Mouse (Mus musculus): ENCODE data around the gene Olfm2. TPM values are rescaled to one million over a fixed set of nuclear protein-coding genes. Genes with fewer than 3 reads are reported as not detected.
A peak's percentile ranks its signal among the peaks of the same experiment; 100 is the strongest.

Gene Olfm2
- total and polyA plus RNA-seq, 3 experiments, result 0.08 to 0.47 TPM; not detected in 1

- TF ChIP-seq SIN3A (IDR thresholded peaks at IDR 0.05; ENCODE audit: low read length) (peak; percentile 95; the same call in 1 of the 2 replicates), GABPA (IDR thresholded peaks at IDR 0.05; ENCODE audit: insufficient replicate concordance, low read depth, low read length) (no peak), TCF12 (IDR thresholded peaks at IDR 0.05; ENCODE audit: low read depth, low read length) (peak; percentile 43), NRF1 (IDR thresholded peaks at IDR 0.05; ENCODE audit: low read depth, low read length) (peak; percentile 57; the same call in 1 of the 2 replicates), ZC3H11A (IDR thresholded peaks at IDR 0.05; ENCODE audit: low read depth, low read length) (no peak), KAT2A (IDR thresholded peaks at IDR 0.05; ENCODE audit: insufficient replicate concordance, low read length) (peak; percentile 66; the same call in 1 of the 2 replicates), MEF2A (IDR thresholded peaks at IDR 0.05; ENCODE audit: borderline replicate concordance, low read depth, low read length) (no peak), PAX5 (IDR thresholded peaks at IDR 0.05; ENCODE audit: low read length) (no peak), RCOR1 (conservative IDR thresholded peaks at IDR 0.05; ENCODE audit: low read depth, low read length) (no peak)
These were observed 101.6 kb downstream of the Olfm2 start, which contains the start of gene Fbxl12 (continued) for GRCm38 (mm10) chr9:20644360-20645081.

- Histone ChIP-seq H3K4me3 (replicated peaks in 1 of 3; ENCODE audit: low read depth in 2 of 3, low read length in 2 of 3, poor library complexity in 1 of 3) (peak overlapping the region; percentile 80 to 88 (median 84)), H3K36me3 (replicated peaks in 1 of 2; ENCODE audit: control insufficient read depth in 1 of 2, insufficient read depth in 1 of 2, low read length in 1 of 2) (peaks cover 18 to 52% of the 10 kb centered on the region in 2 experiments), H3K27ac (ENCODE audit: insufficient read depth, low read depth) (no peak overlapping the region), H3K9ac (ENCODE audit: insufficient read depth, low read depth) (peak overlapping the region; percentile 65), H3K4me2 (ENCODE audit: insufficient read depth, low read depth, poor library complexity, severe bottlenecking) (peak overlapping the region; percentile 99), H3K9me3 (replicated peaks; ENCODE audit: low read length) (no peaks in the 10 kb centered on the region), H3K4me1 (ENCODE audit: control insufficient read depth in 1 of 2, insufficient read depth in 2 of 2) (peaks cover 0 to 27% of the 10 kb centered on the region in 2 experiments; a peak in 2 of 4 replicates), H3K27me3 (replicated peaks) (no peaks in the 10 kb centered on the region), H3K79me2 (replicated peaks; ENCODE audit: control insufficient read depth, extremely low read depth, insufficient read depth, poor library complexity, severe bottlenecking) (peaks cover 49% of the 10 kb centered on the region)
- no peak for DNase-seq (ENCODE audit: extremely low read depth)
- in situ Hi-C loops (cut with MboI; ENCODE audit: low pct_ligation_motif_present, low pct_unique_long_range_greater_than_20kb, low sequenced_read_pairs) (no loop called here), dilution Hi-C loops (cut with MboI; ENCODE audit: extremely low pct_ligation_motif_present, extremely low pct_unique_long_range_greater_than_20kb, low sequenced_read_pairs) (no loop called here)
- TF ChIP-seq IRF4 (IDR thresholded peaks at IDR 0.05; ENCODE audit: low read depth, low read length) (no peak), JUN (IDR thresholded peaks at IDR 0.05; ENCODE audit: insufficient read depth, low read depth, low read length) (no peak), MAZ (IDR thresholded peaks at IDR 0.05; ENCODE audit: low read depth, low read length) (no peak), ZNF384 (IDR thresholded peaks at IDR 0.05; ENCODE audit: low read depth, low read length) (no peak), ZMIZ1 (IDR thresholded peaks at IDR 0.05; ENCODE audit: low read depth, low read length) (no peak), UBTF (IDR thresholded peaks at IDR 0.05; ENCODE audit: low read depth, low read length) (no peak), GABPA (IDR thresholded peaks at IDR 0.05; ENCODE audit: insufficient replicate concordance, low read depth, low read length) (no peak), USF2 (conservative IDR thresholded peaks at IDR 0.05; ENCODE audit: low read depth, low read length) (no peak), CTCF (conservative IDR thresholded peaks at IDR 0.05 in 1 of 2, IDR thresholded peaks at IDR 0.05 in 1 of 2; ENCODE audit: low read depth in 2 of 2, low read length in 2 of 2) (no peak), NELFE (IDR thresholded peaks at IDR 0.05; ENCODE audit: low read depth, low read length) (no peak), SMC3 (IDR thresholded peaks at IDR 0.05; ENCODE audit: low read depth, low read length) (no peak), POLR2A (IDR thresholded peaks at IDR 0.05; ENCODE audit: low read depth, low read length) (no peak)
These were observed 102.4 kb downstream of the Olfm2 start for GRCm38 (mm10) chr9:20643781-20644180.
